Mouse (Mus musculus): ENCODE data around the gene Zcchc10.
A peak's percentile ranks its signal among the peaks of the same experiment; 100 is the strongest.
"Not testable (repeated sequence)": the region's sequence is repeated elsewhere in the genome, so short reads cannot be mapped to it uniquely, and the experiment has no call there.

The Zcchc10 gene

GRCm38 (mm10) chr11:53318041-53318440, 6.4 kb upstream of the Zcchc10 start:
- DNase-seq: no peak

DNA sequence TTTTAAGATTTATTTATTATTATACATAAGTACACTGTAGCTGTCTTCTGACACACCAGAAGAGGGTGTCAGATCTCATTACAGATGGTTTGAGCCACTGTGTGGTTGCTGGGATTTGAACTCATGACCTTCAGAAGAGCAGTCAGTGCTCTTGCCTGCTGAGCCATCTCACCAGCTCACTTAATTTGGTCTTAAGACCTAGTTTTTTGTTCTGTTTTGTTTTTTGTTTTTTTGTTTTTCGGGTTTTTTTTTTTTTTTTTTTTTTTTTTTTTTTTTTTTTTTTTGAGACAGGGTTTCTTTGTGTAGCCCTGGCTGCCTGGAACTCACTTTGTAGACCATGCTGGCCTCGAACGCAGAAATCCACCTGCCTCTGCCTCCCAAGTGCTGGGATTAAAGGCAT, 5.9 kb upstream of the Zcchc10 start:
- DNase-seq: not testable (repeated sequence)

DNA sequence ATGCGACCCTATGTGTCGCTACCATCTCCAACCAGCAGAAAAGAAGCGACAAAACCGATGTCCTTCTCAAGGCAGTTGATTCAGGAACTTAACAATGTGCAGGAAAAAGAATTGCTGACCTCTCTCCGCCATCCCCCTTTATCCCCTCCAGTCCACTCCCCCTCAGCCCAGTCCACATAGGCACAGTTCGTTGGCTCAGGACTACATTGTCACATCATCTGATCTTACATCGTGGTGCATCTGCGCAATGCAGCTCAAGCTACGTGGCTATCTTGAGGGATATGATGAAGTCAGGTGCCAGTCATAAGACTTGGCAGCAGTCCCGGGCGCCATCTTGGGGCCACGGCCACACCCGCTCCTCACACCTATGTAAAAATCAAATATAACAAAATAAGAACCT, 4.6 kb upstream of the Zcchc10 start:
- not testable (repeated sequence) for DNase-seq

DNA sequence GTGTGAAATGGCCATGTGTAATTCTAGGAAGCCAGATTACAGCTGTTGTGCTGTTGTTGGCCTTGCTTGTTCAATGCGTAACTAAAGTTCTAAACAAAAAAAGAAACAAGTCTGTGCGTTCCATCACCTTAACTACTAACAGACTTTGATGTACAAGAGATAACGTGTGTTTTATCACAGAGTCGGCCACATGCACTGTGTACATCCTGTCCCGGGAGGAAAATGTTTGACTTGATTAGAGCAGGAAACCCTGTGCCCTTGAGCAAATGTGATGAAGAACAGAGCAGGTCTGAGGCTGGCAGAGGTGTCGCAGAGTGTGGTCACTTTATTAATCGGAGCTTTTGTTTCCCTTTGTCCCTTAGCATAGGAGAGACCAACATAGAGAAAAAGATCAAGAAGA, 5.8 kb downstream of the Zcchc10 start:
- DNase-seq: no peak

- DNase-seq: no peak
Measured at GRCm38 (mm10) chr11:53331121-53331520, 6.6 kb downstream of the Zcchc10 start.

DNA sequence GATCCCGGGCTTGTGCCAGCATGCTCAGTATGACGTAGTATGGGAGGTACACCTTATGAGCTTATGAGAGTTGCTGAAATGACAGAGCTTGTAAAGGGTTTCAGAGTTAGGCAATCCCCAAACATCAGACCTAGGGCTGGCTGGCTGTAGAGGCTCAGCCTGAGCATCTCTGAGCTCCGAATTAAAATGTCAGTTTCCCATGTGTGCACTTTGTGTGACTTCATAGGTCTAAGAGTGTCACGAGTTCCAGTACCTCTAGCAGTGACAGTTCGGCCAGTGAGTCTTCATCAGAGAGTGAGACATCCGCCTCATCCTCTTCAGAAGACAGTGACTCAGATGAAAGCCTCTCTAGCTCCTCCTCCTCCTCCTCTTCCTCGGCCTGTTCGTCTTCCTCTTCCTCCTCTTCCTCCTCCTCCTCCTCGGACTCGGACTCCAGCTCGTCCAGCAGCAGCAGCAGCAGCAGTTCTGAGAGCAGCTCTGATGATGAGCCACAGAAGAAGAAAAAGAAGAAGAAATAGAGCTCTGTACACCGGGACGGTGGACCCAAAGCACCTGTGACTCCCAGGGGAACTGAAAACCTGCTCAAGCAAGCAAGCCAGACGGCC, 7.7 kb downstream of the Zcchc10 start:
- no peak for DNase-seq

- no peak for DNase-seq
Measured at GRCm38 (mm10) chr11:53335505-53336181, 11.2 kb downstream of the Zcchc10 start.

DNA sequence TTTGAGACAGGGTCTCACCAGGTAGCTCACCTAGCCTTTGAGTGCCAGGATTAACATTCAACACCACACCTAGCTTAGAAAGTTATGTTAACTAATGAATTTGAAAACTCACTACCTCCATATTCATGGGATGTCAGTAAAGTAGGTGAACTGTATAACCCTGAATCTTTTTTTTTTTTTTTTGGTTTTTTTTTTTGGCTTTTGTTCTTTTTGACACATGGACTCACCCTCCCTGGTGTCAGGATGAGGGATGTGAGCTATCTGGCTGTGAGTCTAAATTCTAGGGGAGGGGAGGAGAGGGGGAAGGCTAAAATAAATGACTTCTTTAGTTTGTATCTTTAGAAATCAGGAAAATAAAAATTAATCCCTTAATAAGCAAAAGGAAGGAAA, 11.7 kb downstream of the Zcchc10 start:
- DNase-seq: no peak

GRCm38 (mm10) chr11:53336924-53337323, 12.4 kb downstream of the Zcchc10 start:
- no peak for DNase-seq

DNA sequence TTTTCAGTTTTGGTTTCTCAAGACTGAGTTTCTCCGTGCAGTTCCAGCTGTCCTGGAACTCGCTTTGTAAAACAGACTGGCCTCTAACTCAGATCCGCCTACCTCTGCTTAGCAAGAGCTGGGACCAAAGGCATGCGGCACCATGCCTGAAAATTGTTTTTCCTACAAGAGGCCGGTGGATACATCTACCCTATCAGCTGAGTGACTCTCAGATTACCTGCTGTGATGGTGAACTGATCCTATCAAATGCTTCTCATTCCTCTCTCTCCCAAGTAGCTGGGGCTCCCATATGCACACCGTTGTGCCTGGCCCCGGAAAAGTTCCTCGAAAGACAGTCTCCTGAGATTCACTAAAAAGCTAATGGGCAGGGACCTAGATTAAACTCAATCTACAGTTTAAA, 13.2 kb downstream of the Zcchc10 start:
- no peak for DNase-seq

- not testable (repeated sequence) for DNase-seq
Measured at GRCm38 (mm10) chr11:53341019-53341418, 16.5 kb downstream of the Zcchc10 start.

DNA sequence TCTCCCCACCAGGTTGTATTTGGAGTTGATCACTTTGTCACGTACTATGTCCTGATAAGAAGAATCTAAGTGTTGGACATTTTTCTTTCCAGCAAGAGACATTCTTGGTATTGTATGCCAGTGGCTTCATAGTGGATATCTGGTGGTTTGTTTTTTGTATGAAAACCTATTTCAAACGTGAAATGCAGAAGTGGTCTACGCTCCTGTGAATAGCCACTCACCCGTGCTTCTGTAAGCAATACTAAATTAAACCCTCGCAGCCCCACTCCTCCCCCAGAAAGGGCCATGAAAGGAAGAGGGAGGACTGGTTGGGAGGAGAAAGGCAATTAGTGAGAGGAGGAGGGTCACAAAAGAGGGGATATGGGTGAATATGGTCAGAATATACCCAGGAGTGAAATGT, 18.2 kb downstream of the Zcchc10 start:
- DNase-seq: no peak

GRCm38 (mm10) chr11:53345328-53345727, 20.8 kb downstream of the Zcchc10 start:
- no peak for DNase-seq

DNA sequence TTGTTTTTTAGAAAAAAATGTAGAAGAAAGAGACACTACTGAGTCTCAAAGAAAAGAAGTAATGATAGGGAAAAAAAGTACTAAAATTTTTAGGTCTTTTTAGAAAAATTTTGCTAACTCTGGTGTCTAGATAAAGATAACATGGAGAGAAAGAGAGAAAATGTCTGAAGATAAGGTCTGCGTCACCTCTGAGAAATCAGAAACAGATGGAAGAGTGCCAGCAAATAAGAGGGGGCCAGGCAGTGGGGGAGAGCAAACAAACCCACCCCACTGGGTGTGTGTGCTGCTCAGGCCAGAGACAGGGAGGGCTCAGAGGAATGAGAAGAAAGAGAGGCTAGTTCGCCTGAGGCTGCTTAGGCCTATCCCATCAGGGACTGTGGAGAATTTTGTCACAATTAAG, 21.3 kb downstream of the Zcchc10 start:
- DNase-seq: no peak

GRCm38 (mm10) chr11:53350291-53351223, 26.1 kb downstream of the Zcchc10 start, which contains the start of gene Aff4:
Gene Aff4 (plus strand): TSS chr11:53350833.
- peak; percentile 89 to 90 for DNase-seq

- peak; percentile 61 to 62 for DNase-seq
Measured at GRCm38 (mm10) chr11:53351224-53351942, 26.9 kb downstream of the Zcchc10 start.

GRCm38 (mm10) chr11:53351943-53352590, 27.6 kb downstream of the Zcchc10 start:
- peak in 1 of 2 experiments; percentile 10 for DNase-seq

DNA sequence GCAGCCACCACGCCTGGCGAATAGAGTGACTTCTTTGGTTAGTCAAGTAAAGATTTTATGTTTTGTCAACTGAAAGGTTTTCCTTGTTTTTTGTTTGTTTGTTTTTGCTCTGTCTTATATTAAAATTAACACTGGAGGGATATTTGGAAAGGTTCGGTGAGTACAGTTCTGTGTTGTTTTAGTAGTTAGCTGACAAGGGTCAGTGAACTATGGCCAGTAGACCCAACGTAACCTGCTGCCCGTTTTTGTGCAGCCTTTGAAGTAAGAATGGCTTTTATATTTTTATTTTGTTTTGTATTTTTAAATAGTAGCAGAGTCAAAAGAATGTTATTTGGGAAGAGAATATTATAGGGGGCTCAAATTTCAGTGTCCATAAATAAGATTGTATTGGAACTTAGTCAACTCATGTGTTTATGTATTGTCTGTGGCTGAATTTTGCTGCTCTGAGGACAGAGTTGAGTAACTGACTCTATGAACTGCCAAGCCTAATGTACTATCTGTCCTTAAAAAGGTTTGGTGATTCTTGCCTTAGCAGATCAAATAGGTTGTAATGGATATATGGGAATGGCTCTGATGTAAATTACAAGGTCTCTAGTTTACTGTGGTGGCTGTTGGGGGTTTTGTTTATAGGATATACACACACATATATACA, 34.2 kb downstream of the Zcchc10 start:
- no peak for DNase-seq

DNA sequence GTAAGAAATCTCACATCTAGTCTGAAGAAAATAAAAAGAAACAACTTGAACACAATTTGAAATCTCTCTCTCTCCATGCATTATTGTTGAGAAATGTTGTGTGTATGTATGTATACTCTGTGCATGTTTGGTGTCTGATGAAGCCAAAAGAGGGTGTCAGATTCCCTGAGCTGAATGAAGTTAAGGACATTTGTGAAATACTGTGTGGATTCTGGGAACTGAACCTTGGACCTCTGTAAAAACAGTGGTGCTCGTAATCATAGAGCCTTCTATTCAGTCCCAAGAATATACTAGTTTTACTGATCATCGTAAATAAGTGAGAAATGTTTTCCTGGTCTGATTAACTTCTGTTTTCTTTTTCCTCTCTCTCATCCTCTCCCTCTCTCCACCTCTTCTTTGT, 42.6 kb downstream of the Zcchc10 start:
- DNase-seq: no peak

DNA sequence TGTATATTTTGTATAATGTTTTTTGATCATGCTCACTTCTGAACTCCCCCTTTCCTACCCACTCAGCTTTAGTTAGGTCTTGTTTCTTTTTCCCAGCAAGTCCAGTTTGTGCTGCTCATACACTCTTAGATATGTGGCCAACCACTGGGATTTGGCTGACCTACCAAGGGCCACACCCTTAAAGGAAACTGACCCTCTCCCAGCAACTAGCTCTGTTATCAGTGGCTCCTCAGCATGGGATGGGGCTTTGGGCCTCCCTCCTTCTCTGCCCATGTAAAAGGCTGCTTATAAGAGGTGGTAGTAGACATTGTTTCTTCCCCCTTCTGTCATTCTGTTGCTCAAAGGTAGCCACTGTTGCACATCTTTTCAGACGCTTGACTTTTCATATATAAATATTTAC, 54.4 kb downstream of the Zcchc10 start:
- DNase-seq: peak in 1 of 2 experiments; percentile 6

All from lung, adult 18-20 months (tissue).